In the genomic region with DNA sequence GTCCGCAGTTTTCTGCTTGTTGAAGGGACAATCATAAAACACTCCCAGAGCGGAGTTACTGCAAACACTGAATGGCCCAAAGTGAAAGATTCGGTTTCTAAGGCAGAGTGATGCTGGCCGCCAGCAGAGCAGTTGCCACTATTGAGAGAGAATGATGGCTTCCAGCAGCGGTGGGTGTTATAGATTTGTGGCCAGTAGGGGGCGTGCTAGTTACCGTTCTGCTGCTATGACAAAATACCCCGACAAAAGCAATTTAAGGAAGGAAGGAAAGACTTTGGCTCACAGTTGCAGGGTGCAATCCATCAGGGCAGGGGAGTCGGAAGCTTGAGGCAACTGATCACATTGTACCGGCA, we compare ENCODE assay signal across 8 mouse cellular contexts.
DNase-seq lines count a peak whose midpoint lies in the region; ATAC-seq lines count a peak whose summit lies in the region.

No protein-coding gene starts in this region.

- peaks cover 4% of the 10 kb centered on the region for H3K9me3 ChIP-seq in heart, embryonic 12.5 days (replicated peaks)

- no peak for ATAC-seq in heart, embryonic 12.5 days (ENCODE audit: insufficient number of reproducible peaks, low FRiP score)

- peak overlapping the region; percentile 25; the same call in 1 of the 2 replicates for H3K4me3 ChIP-seq in brown adipose tissue, adult 24 weeks (ENCODE audit: insufficient read depth, low read depth, low read length)
- H3K4me3 ChIP-seq in heart, embryonic 12.5 days, result peak overlapping the region; percentile 46

- H3K36me3 ChIP-seq in heart, embryonic 12.5 days, result no peaks in the 10 kb centered on the region
- no peaks in the 10 kb centered on the region for H3K36me3 ChIP-seq in splenic B cell, adult 2 months (ENCODE audit: control insufficient read depth, insufficient read depth, low read length, poor library complexity, severe bottlenecking)

- peak overlapping the region; percentile 60; the same call in 1 of the 2 replicates for H3K9ac ChIP-seq in heart, embryonic 12.5 days

- peak; percentile 47 to 57 for DNase-seq in right cerebral cortex, postnatal 10 days (ENCODE audit: low spot score in 2 of 2)
- DNase-seq in right cerebral cortex, postnatal 36 days (ENCODE audit: low spot score in 2 of 2), result no peak
- DNase-seq in kidney, postnatal 14 days, result peak; percentile 26
- peak; percentile 38 for DNase-seq in lung, postnatal 36 days
- DNase-seq in splenic B cell, adult 2 months (ENCODE audit: low read depth, low spot score), result peak; percentile 74
- no peak for DNase-seq in gastrocnemius, adult 18-20 months (ENCODE audit: low spot score)

- H3K27ac ChIP-seq in brown adipose tissue, adult 24 weeks (replicated peaks; ENCODE audit: low read depth, low read length), result no peak overlapping the region
- peak overlapping the region; percentile 60; the same call in 1 of the 2 replicates for H3K27ac ChIP-seq in heart, embryonic 12.5 days (ENCODE audit: poor library complexity, severe bottlenecking)

- WGBS in heart, embryonic 12.5 days, result 32% methylated on average over 10 of the region's 10 CpGs

- H3K27me3 ChIP-seq in heart, embryonic 12.5 days (replicated peaks), result peaks cover 23% of the 10 kb centered on the region; the same call in 1 of the 2 replicates
- no peaks in the 10 kb centered on the region for H3K27me3 ChIP-seq in splenic B cell, adult 2 months (ENCODE audit: control insufficient read depth, insufficient read depth, low read length, poor library complexity, severe bottlenecking)

- H3K4me1 ChIP-seq in brown adipose tissue, adult 24 weeks (ENCODE audit: control insufficient read depth, insufficient read depth, insufficient read length, low read length), result no peaks in the 10 kb centered on the region
- H3K4me1 ChIP-seq in heart, embryonic 12.5 days (replicated peaks), result peaks cover 8% of the 10 kb centered on the region

- H3K4me2 ChIP-seq in heart, embryonic 12.5 days, result peak overlapping the region; percentile 80

Comparison
In these comparisons a context has a peak if more than half of its experiments do, and no peak if none do; other contexts are left out.
1. DNase-seq: peak in right cerebral cortex, postnatal 10 days (2 of 2), kidney, postnatal 14 days (single experiment), lung, postnatal 36 days (single experiment) and splenic B cell, adult 2 months (single experiment); none in right cerebral cortex, postnatal 36 days (0 of 2) and gastrocnemius, adult 18-20 months (single experiment).